Mouse (Mus musculus) liver, adult (tissue): ENCODE measurements around the gene Rab5c.

ENCODE experiments used
- GATA4 ChIP-seq: IDR thresholded peaks from 2 replicates; pipeline ENCODE4 v1.6.1; 2014; ENCODE audit warnings: mild to moderate bottlenecking, low read length; ENCODE audit not compliant: insufficient replicate concordance

Rab5c gene

GRCm38 (mm10) chr11:100738066-100738604 lies at the start of gene Rab5c:
Rab5c (minus strand) TSS chr11:100738215.
- TF ChIP-seq GATA4 = peak; percentile 80; the same call in 1 of the 2 replicates

- no peak for TF ChIP-seq GATA4
These were observed 47.8 kb upstream of the Rab5c start for GRCm38 (mm10) chr11:100785774-100786173.

GRCm38 (mm10) chr11:100784286-100784685 lies 46.3 kb upstream of the Rab5c start:
- TF ChIP-seq GATA4 = no peak

GRCm38 (mm10) chr11:100782568-100782967 lies 44.6 kb upstream of the Rab5c start:
- TF ChIP-seq GATA4 = no peak

- no peak for TF ChIP-seq GATA4
These were observed 43.9 kb upstream of the Rab5c start for GRCm38 (mm10) chr11:100781763-100782475.

- no peak for TF ChIP-seq GATA4
These were observed 42.2 kb upstream of the Rab5c start for GRCm38 (mm10) chr11:100780247-100780646.

GRCm38 (mm10) chr11:100778069-100778468 lies 40.1 kb upstream of the Rab5c start:
- TF ChIP-seq GATA4 = no peak

- no peak for TF ChIP-seq GATA4
These were observed 37.9 kb upstream of the Rab5c start for GRCm38 (mm10) chr11:100775921-100776320.

GRCm38 (mm10) chr11:100774261-100774660 lies 36.2 kb upstream of the Rab5c start:
- no peak for TF ChIP-seq GATA4

GRCm38 (mm10) chr11:100770646-100771408 lies 32.8 kb upstream of the Rab5c start, which contains the start of gene Ghdc:
Ghdc (minus strand) TSS chr11:100770957.
- TF ChIP-seq GATA4 = no peak

- no peak for TF ChIP-seq GATA4
These were observed 32.0 kb upstream of the Rab5c start for GRCm38 (mm10) chr11:100769980-100770379.

GRCm38 (mm10) chr11:100767871-100768270 lies 29.9 kb upstream of the Rab5c start:
- TF ChIP-seq GATA4 = no peak

- TF ChIP-seq GATA4 = no peak
These were observed 28.7 kb upstream of the Rab5c start for GRCm38 (mm10) chr11:100766726-100767125.

- no peak for TF ChIP-seq GATA4
These were observed 24.8 kb upstream of the Rab5c start, which contains the start of gene Hcrt for GRCm38 (mm10) chr11:100762831-100763230. Hcrt (minus strand) TSS chr11:100762931.

- no peak for TF ChIP-seq GATA4
These were observed 23.6 kb upstream of the Rab5c start for GRCm38 (mm10) chr11:100761547-100762045.
